Mouse (Mus musculus) activated CD4-positive, CD25-positive, alpha-beta regulatory T cell, adult 4 months (primary cell): ENCODE measurements around the gene Tex21. TPM values are rescaled to one million over a fixed set of nuclear protein-coding genes. Genes with fewer than 3 reads are reported as not detected.
"Not testable (repeated sequence)": the region's sequence is repeated elsewhere in the genome, so short reads cannot be mapped to it uniquely, and the experiment has no call there.

Experiments
- ATAC-seq: one replicate; pipeline ENCODE4 v1.8.0; 2017
- polyA plus RNA-seq, 2 experiments: library from polyadenylated mRNA; unstranded; fragments of 100-300 nt; shearing (Covaris generic); gene quantifications; one replicate each; pipeline ENCODE4 v1.2.1; 2017

The Tex21 gene
- polyA plus RNA-seq, 2 experiments from 2014 or later: not detected

DNA sequence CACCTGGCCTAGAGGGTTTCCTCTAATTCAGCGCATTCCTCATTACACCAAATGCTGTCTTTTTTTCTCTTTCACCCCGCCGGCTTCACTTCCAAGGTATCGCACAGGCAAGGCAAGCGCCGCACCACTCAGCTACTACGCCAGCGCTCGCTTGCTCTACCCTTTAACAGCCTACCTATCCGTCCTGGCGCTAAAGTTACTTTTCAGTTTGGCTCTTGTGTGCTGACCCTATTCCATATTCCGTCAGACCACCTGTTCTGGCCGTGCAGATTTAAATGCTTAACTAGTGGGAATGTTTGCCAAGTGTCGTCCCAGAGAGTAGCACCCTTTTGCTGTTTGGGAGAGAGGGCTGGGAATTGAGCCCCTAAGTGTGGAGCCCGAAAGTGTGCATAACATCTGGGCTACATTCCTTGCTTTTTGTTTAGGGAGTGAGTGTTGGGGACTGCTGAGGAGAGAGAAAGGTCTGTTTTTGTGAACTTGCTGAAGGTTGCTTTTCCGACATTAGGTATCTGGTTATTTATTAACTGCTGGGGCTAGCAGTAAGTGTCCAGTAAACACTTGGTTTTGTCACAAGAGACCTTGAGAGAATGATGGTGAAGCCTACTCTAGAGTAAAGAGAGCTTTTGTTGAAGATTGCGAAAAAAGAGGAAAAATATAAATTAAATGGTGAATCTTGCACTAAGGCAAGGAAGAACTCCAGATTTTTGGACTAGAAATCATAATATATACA is 9.7 kb upstream of the Tex21 start:
- no peak for ATAC-seq

GRCm38 (mm10) chr12:76255499-76255875 is 8.9 kb upstream of the Tex21 start:
- no peak for ATAC-seq

DNA sequence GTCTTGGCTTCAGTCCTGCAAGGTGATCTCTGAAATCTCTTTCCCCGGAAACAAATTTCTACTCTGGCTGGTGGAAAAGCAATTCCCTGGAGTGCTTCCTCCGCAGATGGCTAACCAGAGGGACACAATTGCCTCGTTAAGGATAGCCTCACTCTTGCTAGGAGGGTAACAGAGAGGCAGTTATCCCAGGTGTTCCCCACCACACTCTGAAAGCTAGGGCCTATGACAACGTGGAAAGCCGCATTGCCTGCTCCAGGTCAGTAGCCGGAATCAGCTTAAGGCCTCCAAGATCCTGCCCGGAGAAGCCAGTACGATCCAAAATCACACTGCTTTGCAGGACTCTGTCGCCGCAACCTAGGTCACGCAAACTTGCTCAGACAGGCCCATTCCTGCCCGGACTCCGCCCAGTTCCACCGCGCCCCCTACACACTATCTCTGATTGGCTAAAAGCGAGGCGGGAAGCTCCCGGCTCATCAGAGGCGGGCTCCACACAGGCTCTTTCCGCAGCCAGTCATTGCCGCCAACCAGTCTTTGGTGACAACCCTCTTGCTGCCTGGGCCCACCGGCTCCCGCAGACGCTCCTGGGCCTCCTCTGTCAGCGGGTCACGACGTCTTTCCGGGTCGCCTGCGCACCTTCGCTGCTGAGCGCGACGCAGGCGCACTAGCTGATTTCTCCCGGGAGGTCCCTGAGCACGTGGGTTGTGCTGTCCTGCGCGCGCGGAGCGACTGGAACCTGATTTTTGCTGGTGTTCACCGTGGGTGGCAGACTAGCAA is 8.4 kb upstream of the Tex21 start, which contains the start of gene Mthfd1:
Gene Mthfd1, plus strand, starts transcription at position 574 of the 774 bp plus-strand sequence.
- peak; percentile 95 for ATAC-seq

GRCm38 (mm10) chr12:76253991-76254390 is 7.4 kb upstream of the Tex21 start:
- no peak for ATAC-seq

DNA sequence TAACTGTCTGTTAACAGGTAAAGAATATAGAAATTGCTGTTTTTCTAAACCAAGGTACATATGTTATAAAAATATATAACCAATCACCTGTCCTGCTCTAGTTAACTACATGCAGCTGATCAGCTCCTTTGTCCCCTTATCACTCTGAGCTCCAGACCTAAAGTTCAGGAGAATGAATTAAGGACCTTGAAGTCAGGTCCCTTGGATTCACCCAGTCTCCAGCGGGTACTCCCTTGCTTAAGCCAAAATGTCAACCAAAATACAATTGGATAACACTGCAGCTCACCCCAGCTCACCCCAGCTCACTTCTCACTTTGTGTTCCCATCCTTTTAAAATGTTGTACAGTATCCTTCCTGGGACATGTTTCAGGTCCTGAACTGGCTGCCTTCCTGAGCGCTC is 7.0 kb upstream of the Tex21 start:
- no peak for ATAC-seq

DNA sequence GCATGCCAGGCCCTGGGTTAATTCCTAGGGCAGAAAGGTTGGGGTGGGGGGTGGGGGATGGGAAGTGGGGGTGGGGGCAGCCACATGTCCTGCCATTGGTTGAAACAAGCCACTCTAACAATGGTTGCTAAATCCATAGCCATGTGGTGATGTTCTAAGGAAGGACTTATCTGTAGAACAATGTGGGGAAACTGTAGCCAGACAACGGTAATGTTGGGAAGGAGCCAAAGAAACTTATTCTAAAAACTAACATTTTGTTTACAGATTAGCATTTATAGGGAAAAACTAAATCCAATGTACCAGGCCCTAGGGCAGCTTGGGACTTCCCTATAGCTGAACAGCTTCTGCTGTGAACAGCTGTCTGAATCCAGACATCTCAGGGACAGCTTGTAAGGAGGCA is 6.5 kb upstream of the Tex21 start:
- no peak for ATAC-seq

- ATAC-seq: no peak
These were observed 1.6 kb downstream of the Tex21 start for GRCm38 (mm10) chr12:76244981-76245380.

- ATAC-seq: no peak
These were observed 4.7 kb downstream of the Tex21 start for GRCm38 (mm10) chr12:76241833-76242232.

DNA sequence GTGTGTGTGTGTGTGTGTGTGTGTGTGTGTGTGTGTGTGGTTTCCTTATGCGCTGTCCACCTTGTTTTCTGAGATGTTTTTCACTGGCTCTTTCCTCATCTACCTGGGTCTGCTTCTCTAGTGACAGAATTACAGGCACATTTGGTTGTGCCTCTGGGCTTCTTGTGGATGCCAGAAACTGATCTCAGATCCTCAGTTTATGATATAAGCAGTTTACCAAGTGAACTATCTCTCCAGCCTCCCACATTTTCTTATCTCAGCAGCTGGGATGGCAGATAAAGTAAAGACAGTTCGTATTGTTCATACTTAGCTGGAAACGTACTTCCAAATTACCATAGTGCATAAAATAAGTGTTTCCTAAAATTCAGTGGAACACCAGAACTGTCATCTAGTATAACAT is 5.5 kb downstream of the Tex21 start:
- ATAC-seq: no peak

GRCm38 (mm10) chr12:76240670-76241069 is 5.9 kb downstream of the Tex21 start:
- no peak for ATAC-seq

DNA sequence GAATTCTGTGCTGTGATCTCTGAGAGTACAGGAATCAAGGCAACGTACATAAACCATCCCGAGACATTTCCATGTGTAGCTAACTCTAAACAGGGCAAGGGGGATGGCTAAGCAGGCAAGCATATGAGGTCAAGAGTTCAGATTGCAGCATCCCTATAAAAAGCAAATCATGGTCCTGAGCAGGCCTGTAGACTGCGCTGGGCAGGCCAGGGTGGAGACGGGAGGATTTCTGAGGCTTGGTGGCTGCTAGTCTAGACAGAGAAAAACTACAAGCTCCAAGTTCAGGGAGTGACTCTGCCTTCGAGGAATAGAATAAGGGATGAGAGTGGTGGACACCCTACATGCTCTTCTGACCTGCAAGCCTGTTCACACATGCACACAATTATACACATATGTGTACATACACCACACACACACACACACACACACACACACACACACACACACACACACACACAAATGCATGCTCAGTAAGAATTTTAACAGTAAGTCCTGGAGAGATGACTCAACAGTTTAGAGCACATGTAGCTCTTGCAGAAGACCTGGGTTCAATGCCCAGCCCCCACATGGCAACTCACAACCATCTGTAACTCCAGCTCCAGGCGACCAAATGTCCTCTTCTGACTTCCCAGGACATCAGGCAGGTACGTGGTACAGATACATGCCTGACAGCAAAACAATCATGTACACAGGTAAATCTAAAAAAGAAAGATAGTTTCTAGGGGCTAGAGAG is 6.5 kb downstream of the Tex21 start:
- ATAC-seq: no peak

GRCm38 (mm10) chr12:76239145-76239838 is 7.3 kb downstream of the Tex21 start:
- no peak for ATAC-seq

GRCm38 (mm10) chr12:76235253-76235652 is 11.3 kb downstream of the Tex21 start:
- ATAC-seq: no peak

GRCm38 (mm10) chr12:76230644-76231043 is 15.9 kb downstream of the Tex21 start:
- ATAC-seq: no peak

DNA sequence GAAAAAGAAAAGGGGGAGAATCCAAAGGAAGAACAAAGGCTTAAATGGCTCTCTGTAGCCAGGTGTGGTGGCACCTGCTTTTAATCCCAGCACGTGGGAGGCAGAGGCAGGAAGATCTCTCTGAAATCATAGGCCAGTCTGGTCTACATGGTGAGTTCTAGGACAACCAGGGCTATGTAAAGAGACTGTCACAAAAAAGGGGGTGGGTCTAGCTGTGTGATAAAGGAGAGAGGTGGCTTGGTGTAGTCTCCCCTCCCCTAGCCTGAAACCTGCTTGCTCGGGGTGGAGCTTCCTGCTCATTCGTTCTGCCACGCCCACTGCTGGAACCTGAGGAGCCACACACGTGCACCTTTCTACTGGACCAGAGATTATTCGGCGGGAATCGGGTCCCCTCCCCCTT is 24.4 kb downstream of the Tex21 start:
- not testable (repeated sequence) for ATAC-seq

DNA sequence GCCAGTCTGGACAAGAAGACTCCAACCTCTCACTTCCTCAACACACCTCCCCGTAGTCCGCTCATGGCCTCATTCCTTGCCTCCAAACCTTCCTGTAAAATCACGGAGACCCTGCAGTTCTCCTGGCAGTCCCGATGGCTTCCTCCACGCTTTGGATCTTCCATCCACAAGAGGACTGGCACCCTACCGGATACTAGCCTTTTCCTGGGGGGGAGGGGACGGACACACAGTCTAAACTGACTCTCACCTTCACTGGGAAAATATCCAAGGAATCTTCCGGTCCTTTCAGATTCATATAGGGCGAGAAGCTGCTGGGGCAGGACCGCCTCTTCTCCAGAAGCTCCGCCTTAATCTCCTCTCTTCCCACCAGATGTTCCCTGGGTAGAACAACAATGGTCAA is 29.8 kb downstream of the Tex21 start:
- ATAC-seq: no peak

DNA sequence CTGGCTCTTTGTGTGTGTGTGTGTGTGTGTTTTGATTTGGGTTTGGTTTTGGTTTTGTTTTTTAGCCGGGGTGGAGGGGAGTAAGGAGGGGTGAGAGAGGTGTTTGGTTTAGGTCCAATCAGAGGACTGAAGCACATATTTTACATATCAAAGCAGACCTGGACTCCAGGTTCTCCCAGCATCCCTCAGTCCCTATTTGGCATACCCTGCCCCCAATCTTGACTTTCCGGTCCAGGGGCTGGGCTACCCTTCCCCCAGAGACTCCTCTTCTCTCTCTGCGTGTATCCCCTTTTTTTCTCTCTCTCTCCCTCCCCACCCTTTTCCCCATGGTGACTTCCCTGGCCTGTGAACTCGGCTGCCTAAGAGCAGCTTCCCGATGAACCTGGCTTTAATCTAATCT is 31.4 kb downstream of the Tex21 start:
- ATAC-seq: no peak

DNA sequence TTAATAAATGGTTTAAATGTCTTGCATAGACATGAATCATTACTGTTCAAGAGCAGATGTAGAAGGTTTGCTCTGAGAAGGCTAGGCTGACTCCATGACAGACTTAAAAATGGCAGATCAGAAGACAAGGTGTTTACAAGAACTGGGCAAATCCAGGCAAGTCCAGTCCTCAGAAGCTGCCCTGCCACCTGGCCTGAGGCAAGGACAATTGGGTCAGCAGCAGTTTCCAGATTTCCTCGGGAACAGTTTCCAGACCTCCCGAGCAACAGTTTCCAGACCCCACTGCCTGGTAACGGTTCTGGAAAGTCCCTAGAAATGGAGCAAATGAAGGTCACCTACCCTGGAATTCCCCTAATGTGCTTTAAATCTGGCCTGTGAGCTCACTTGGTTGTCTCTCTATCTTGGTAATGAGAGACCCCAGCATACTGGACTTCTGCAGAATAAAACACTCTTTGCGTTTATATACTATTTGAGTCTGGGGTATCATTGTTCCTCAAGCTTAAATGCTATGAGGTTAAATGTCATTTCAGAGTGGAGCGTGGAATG is 37.0 kb downstream of the Tex21 start:
- no peak for ATAC-seq

GRCm38 (mm10) chr12:76200326-76200725 is 46.2 kb downstream of the Tex21 start:
- no peak for ATAC-seq

- ATAC-seq: no peak
These were observed 49.5 kb downstream of the Tex21 start for GRCm38 (mm10) chr12:76197071-76197470.

DNA sequence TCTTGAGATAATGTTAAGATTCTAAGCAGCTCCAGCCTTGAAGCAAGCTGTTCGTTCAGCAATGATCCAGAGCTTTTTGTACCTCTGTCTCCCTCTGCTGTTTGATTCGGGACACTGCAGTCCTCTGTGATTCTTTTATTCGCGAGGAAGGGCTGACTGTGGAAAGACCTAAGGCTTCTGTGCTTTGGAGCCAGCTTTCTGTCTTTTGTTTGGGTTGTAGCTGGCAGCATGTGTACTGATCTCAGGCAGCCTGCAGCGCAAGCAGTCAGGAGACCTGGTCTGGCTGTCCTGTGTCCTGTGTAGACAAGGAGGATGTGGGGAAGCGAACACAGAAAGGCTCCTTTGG is 49.9 kb downstream of the Tex21 start:
- peak; percentile 85 for ATAC-seq

- peak; percentile 70 for ATAC-seq
These were observed 50.4 kb downstream of the Tex21 start for GRCm38 (mm10) chr12:76195912-76196708.
